Mouse (Mus musculus): ENCODE measurements around the gene Mucl3. TPM values are rescaled to one million over a fixed set of nuclear protein-coding genes. Genes with fewer than 3 reads are reported as not detected.

Mucl3 gene
- polyA plus RNA-seq, 1 experiment = not detected

DNA sequence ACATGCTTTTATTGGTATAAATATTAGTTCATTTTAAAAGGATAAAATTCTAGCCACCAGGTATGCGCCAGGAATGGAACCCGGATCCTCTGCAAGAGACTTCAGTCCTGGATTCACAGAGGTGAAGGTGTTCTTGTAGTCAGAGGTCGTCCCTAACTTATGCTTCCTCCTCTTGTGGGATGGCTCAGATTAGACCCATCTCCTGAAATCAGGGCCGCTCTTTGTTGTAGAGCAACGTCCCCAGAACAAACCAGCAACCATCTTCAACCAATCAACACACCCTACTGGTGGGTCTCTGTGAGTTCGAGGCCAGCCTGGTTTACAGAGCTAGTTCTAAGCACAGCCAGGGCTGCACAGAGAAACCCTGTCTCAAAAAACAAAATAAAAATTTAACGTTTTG is 49.0 kb downstream of the Mucl3 start:
- TF ChIP-seq CTCF (conservative IDR thresholded peaks at IDR 0.05; ENCODE audit: insufficient read depth, insufficient read length, low read depth, low read length) = no peak
- no peak for TF ChIP-seq POLR2A (IDR thresholded peaks at IDR 0.05; ENCODE audit: low read depth, low read length)
- no peak overlapping the region for H3K4me3 ChIP-seq (ENCODE audit: insufficient read depth, low read depth, low read length)
- no peaks in the 10 kb centered on the region for H3K27me3 ChIP-seq (replicated peaks; ENCODE audit: control insufficient read depth, insufficient read depth, low read length)
- no peaks in the 10 kb centered on the region for H3K4me1 ChIP-seq (ENCODE audit: control insufficient read depth, insufficient read depth, low read length)
- no peaks in the 10 kb centered on the region for H3K36me3 ChIP-seq (ENCODE audit: control insufficient read depth, insufficient read depth, low read length)
- 84% methylated on average over 7 of the region's 7 CpGs for WGBS
- H3K27ac ChIP-seq (ENCODE audit: insufficient read depth, low read depth, low read length) = no peak overlapping the region
- no peak for DNase-seq

DNA sequence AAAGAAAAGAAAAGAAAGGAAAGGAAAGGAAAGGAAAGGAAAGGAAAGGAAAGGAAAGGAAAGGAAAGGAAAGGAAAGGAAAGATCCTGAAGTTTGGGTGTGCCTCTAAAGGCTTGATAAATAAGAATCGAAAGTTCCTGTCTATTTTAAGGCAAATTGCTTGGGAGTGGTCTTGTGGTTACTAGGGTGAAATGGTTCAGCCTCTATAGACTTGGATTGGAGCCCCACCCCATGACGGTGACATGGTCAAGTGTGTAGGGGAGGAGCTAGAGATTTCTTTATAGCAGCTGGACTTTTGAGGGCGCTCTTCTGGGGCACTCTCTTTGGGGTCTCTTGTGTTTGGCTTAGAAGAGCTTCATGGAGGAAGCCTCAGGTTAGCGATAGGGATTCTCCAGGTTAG is 49.7 kb downstream of the Mucl3 start:
- no peaks in the 10 kb centered on the region for H3K36me3 ChIP-seq (ENCODE audit: control insufficient read depth, insufficient read depth, low read length)
- no peaks in the 10 kb centered on the region for H3K4me1 ChIP-seq (ENCODE audit: control insufficient read depth, insufficient read depth, low read length)
- 31% methylated on average over 4 of the region's 4 CpGs for WGBS
- no peak overlapping the region for H3K4me3 ChIP-seq (ENCODE audit: insufficient read depth, low read depth, low read length)
- no peak overlapping the region for H3K27ac ChIP-seq (ENCODE audit: insufficient read depth, low read depth, low read length)
- TF ChIP-seq POLR2A (IDR thresholded peaks at IDR 0.05; ENCODE audit: low read depth, low read length) = no peak
- no peak for TF ChIP-seq CTCF (conservative IDR thresholded peaks at IDR 0.05; ENCODE audit: insufficient read depth, insufficient read length, low read depth, low read length)
- DNase-seq = no peak
- H3K27me3 ChIP-seq (replicated peaks; ENCODE audit: control insufficient read depth, insufficient read depth, low read length) = no peaks in the 10 kb centered on the region

DNA sequence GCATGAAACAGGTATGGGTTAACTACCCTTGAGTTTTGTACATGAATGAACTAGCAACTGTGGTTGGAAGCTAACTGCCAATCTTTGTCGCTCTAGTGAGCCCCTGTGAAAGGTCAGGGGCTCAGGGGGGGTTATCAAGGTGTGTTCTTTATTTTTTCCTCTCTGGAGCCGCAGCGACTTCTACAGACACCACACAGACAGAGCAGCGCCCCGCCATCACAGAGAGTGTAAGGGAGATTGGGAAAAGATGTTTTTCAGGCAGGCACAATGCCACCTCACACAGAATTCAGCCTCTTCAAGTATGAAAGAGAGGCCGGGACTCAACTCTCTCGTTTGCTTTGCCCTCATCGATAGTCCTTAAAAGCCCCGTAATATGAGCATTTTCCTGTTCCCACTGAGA is 51.4 kb downstream of the Mucl3 start:
- no peak for TF ChIP-seq POLR2A (IDR thresholded peaks at IDR 0.05; ENCODE audit: low read depth, low read length)
- TF ChIP-seq CTCF (conservative IDR thresholded peaks at IDR 0.05; ENCODE audit: insufficient read depth, insufficient read length, low read depth, low read length) = no peak
- no peak overlapping the region for H3K4me3 ChIP-seq (ENCODE audit: insufficient read depth, low read depth, low read length)
- 85% methylated on average over 9 of the region's 9 CpGs for WGBS

DNA sequence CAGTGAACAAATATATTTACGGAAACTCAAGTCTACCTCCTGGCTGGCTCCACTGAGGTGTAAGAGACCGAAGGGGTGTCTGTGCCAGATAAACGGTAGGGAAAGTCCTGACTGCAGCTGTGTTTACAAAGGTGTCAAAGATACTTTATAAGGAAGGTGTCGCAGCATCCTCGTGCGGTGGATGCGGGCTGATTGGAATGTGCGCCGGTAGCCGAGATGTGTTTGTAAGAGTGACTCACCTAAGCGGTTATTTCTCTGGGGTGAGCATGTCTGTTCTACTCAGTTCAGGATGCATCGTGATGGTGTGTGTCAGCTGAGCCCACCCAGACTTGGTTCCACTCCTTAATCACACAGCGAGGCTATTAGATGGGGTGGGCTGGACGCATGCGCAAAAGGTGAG is 51.8 kb downstream of the Mucl3 start:
- Histone ChIP-seq H3K4me3 (ENCODE audit: insufficient read depth, low read depth, low read length) (no peak overlapping the region), H3K27ac (ENCODE audit: insufficient read depth, low read depth, low read length) (no peak overlapping the region), H3K27me3 (replicated peaks; ENCODE audit: control insufficient read depth, insufficient read depth, low read length) (no peaks in the 10 kb centered on the region), H3K36me3 (ENCODE audit: control insufficient read depth, insufficient read depth, low read length) (no peaks in the 10 kb centered on the region), H3K4me1 (ENCODE audit: control insufficient read depth, insufficient read depth, low read length) (no peaks in the 10 kb centered on the region)
- no peak for DNase-seq
- TF ChIP-seq POLR2A (IDR thresholded peaks at IDR 0.05; ENCODE audit: low read depth, low read length) (no peak), CTCF (conservative IDR thresholded peaks at IDR 0.05; ENCODE audit: insufficient read depth, insufficient read length, low read depth, low read length) (no peak)
- WGBS = 81% methylated on average over 15 of the region's 15 CpGs

More for the DNA sequence above, 51.4 kb downstream of the Mucl3 start:
- DNase-seq = no peak
- Histone ChIP-seq H3K27me3 (replicated peaks; ENCODE audit: control insufficient read depth, insufficient read depth, low read length) (no peaks in the 10 kb centered on the region), H3K27ac (ENCODE audit: insufficient read depth, low read depth, low read length) (no peak overlapping the region), H3K36me3 (ENCODE audit: control insufficient read depth, insufficient read depth, low read length) (no peaks in the 10 kb centered on the region), H3K4me1 (ENCODE audit: control insufficient read depth, insufficient read depth, low read length) (no peaks in the 10 kb centered on the region)

DNA sequence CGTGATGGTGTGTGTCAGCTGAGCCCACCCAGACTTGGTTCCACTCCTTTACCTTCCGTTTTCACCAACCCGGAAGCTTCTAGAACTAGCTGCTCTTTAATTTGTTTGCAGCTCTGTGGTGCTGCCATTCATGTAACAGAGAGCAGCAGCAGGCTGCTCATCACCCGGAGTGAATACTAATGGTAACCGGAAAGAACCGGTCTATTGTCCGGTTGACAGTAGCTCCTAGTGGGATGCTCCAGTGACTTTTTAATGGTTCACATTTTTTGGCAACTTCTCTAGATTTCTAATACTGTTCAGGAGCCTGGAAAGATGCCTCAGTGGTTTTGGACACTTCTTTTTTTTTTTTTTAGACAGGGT is 52.3 kb downstream of the Mucl3 start:
- Histone ChIP-seq H3K36me3 (ENCODE audit: control insufficient read depth, insufficient read depth, low read length) (no peaks in the 10 kb centered on the region), H3K27ac (ENCODE audit: insufficient read depth, low read depth, low read length) (no peak overlapping the region)
- TF ChIP-seq CTCF (conservative IDR thresholded peaks at IDR 0.05; ENCODE audit: insufficient read depth, insufficient read length, low read depth, low read length) (no peak), POLR2A (IDR thresholded peaks at IDR 0.05; ENCODE audit: low read depth, low read length) (no peak)

DNA sequence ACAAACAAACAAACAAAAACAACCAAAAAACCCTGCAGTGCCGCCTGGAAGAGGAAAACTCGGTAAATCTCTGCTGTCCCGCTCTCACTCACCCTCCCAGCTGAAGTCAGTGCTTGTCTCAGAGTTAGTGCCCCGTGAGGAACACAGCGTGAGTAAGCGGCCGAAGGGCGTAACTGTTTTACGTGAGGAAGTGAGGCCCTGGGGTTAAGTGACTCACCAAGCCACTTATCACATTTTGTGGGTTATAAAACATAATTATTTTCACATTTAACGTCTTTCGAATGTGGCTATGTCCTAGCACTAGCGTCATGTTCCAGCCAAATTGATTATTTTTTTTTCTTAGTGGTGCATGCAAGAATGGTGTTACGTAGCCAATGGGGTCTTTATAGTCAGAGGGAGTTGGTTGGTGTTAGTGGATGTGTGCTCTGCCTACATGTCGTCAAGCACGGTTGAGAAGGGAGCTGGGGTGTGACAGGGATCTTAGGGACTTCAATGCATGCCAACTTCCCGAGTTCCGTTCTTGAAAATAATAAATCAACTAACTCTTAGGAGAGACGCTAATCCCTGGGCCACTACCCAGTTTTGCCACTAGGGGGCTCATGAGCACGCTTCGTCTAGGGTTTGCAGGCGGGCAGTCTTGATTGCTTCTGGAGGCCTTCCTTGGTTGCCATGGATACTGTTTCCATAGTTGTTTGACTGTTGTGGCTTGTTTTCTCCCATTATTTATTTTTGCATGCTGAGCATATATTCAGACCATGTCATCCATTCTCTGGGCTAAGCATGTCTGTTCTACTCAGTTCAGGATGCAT is 52.9 kb downstream of the Mucl3 start:
- DNase-seq = peak; percentile 71
- H3K27ac ChIP-seq (ENCODE audit: insufficient read depth, low read depth, low read length) = no peak overlapping the region
- peak; percentile 77 for TF ChIP-seq CTCF (conservative IDR thresholded peaks at IDR 0.05; ENCODE audit: insufficient read depth, insufficient read length, low read depth, low read length)
- TF ChIP-seq POLR2A (IDR thresholded peaks at IDR 0.05; ENCODE audit: low read depth, low read length) = no peak
- H3K36me3 ChIP-seq (ENCODE audit: control insufficient read depth, insufficient read depth, low read length) = no peaks in the 10 kb centered on the region
- H3K4me3 ChIP-seq (ENCODE audit: insufficient read depth, low read depth, low read length) = no peak overlapping the region
- H3K27me3 ChIP-seq (replicated peaks; ENCODE audit: control insufficient read depth, insufficient read depth, low read length) = no peaks in the 10 kb centered on the region
- H3K4me1 ChIP-seq (ENCODE audit: control insufficient read depth, insufficient read depth, low read length) = no peaks in the 10 kb centered on the region
- 18% methylated on average over 21 of the region's 21 CpGs for WGBS

More for the DNA sequence above, 52.3 kb downstream of the Mucl3 start:
- Histone ChIP-seq H3K4me3 (ENCODE audit: insufficient read depth, low read depth, low read length) (no peak overlapping the region), H3K27me3 (replicated peaks; ENCODE audit: control insufficient read depth, insufficient read depth, low read length) (no peaks in the 10 kb centered on the region), H3K4me1 (ENCODE audit: control insufficient read depth, insufficient read depth, low read length) (no peaks in the 10 kb centered on the region)
- 74% methylated on average over 7 of the region's 7 CpGs for WGBS
- DNase-seq = no peak

DNA sequence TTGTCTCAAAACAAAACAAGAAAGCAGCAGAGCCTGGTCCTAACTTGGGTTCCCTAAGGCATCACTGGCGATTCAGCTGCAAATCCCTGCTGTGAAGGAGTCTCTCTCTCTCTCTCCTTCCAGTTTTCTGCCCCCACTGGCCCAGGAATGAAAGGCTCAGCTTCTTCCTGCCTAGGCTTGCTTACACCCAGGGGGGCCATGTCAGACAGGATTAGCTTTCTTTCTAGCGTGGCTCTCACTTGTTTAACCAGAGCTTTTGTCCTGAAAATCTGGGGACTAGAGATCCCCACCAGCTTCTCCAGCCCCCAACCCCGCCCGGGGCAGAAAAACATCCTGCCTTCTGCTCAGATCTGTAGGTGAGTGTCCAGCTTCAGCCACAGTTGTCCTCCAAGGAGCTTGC is 55.1 kb downstream of the Mucl3 start:
- DNase-seq = no peak
- Histone ChIP-seq H3K36me3 (ENCODE audit: control insufficient read depth, insufficient read depth, low read length) (no peaks in the 10 kb centered on the region), H3K4me1 (ENCODE audit: control insufficient read depth, insufficient read depth, low read length) (no peaks in the 10 kb centered on the region), H3K27ac (ENCODE audit: insufficient read depth, low read depth, low read length) (no peak overlapping the region), H3K27me3 (replicated peaks; ENCODE audit: control insufficient read depth, insufficient read depth, low read length) (no peaks in the 10 kb centered on the region), H3K4me3 (ENCODE audit: insufficient read depth, low read depth, low read length) (no peak overlapping the region)
- 52% methylated on average over 4 of the region's 4 CpGs for WGBS
- TF ChIP-seq CTCF (conservative IDR thresholded peaks at IDR 0.05; ENCODE audit: insufficient read depth, insufficient read length, low read depth, low read length) (no peak), POLR2A (IDR thresholded peaks at IDR 0.05; ENCODE audit: low read depth, low read length) (no peak)

Measured in kidney, adult 2 months (tissue).